Mouse (Mus musculus): Measurements from ENCODE around the gene Aqp2. TPM values are rescaled to one million over a fixed set of nuclear protein-coding genes. Genes with fewer than 3 reads are reported as not detected.

The Aqp2 gene
- polyA plus RNA-seq (2015; fragmentation: Nextera tagmentation; extraction: Ambion mirVana), result not detected in 2 replicates

DNA sequence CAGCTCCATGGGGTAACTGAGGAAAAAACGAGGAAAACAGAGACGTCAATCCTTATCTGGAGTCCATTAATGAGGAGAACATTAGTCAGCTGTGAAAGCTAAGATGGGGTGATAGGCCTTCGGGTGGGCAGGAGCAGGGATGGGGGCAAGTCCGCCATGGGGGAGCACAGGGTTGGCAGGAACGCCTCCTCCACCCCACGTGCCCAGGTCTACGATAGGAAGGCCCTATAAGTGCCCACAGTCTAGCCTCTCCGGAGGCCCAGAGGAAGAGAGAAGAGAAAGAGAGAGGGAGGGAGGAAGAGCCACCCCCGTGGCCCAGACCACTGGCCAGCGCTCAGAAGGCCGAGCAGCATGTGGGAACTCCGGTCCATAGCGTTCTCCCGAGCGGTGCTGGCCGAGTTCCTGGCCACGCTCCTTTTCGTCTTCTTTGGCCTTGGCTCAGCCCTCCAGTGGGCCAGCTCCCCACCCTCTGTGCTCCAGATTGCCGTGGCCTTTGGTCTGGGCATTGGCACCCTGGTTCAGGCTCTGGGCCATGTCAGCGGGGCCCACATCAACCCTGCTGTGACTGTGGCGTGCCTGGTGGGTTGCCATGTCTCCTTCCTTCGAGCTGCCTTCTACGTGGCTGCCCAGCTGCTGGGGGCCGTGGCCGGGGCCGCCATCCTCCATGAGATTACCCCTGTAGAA is at the start of gene Aqp2:
Gene Aqp2, plus strand, starts transcription at position 254 of the 684 bp plus-strand sequence.
- Histone ChIP-seq H3K9me3 (replicated peaks) (no peaks in the 10 kb centered on the region), H3K27ac (replicated peaks) (no peak within 1 kb of the TSS), H3K36me3 (no peaks in the 10 kb centered on the region), H3K4me2 (no peak within 1 kb of the TSS), H3K9ac (replicated peaks) (no peak within 1 kb of the TSS), H3K4me3 (replicated peaks) (no peak within 1 kb of the TSS), H3K4me1 (peaks cover 12% of the 10 kb centered on the region), H3K27me3 (replicated peaks) (peaks cover 44% of the 10 kb centered on the region)
- ATAC-seq (ENCODE audit: low FRiP score), result no peak
- WGBS, result 86% methylated on average over 26 of the region's 26 CpGs

GRCm38 (mm10) chr15:99531146-99531545 is 47.7 kb upstream of the Aqp2 start:
- ATAC-seq (ENCODE audit: low FRiP score), result no peak
- WGBS, result 37% methylated on average over 6 of the region's 6 CpGs
- Histone ChIP-seq H3K9ac (replicated peaks) (no peak overlapping the region), H3K4me2 (no peak overlapping the region), H3K4me3 (replicated peaks) (no peak overlapping the region), H3K36me3 (no peaks in the 10 kb centered on the region), H3K4me1 (peaks cover 28% of the 10 kb centered on the region), H3K27ac (replicated peaks) (no peak overlapping the region), H3K9me3 (replicated peaks) (no peaks in the 10 kb centered on the region), H3K27me3 (replicated peaks) (no peaks in the 10 kb centered on the region; the same call in 1 of the 2 replicates)

- no peak overlapping the region for H3K9ac ChIP-seq (replicated peaks)
- H3K36me3 ChIP-seq, result no peaks in the 10 kb centered on the region
- WGBS, result 75% methylated on average over 3 of the region's 3 CpGs
- H3K9me3 ChIP-seq (replicated peaks), result no peaks in the 10 kb centered on the region
- no peak for ATAC-seq (ENCODE audit: low FRiP score)
- H3K4me2 ChIP-seq, result no peak overlapping the region
- no peaks in the 10 kb centered on the region; the same call in 1 of the 2 replicates for H3K27me3 ChIP-seq (replicated peaks)
- H3K4me3 ChIP-seq (replicated peaks), result no peak overlapping the region
- no peak overlapping the region for H3K27ac ChIP-seq (replicated peaks)
- peaks cover 23% of the 10 kb centered on the region for H3K4me1 ChIP-seq
Measured at GRCm38 (mm10) chr15:99532023-99532422, 46.8 kb upstream of the Aqp2 start.

GRCm38 (mm10) chr15:99536889-99537862 is 41.7 kb upstream of the Aqp2 start:
- no peak for ATAC-seq (ENCODE audit: low FRiP score)
- no peak overlapping the region for H3K4me2 ChIP-seq
- H3K27ac ChIP-seq (replicated peaks), result 0 out of 2 replicates have a peak overlapping the region, but pooled peaks have one; percentile 28

GRCm38 (mm10) chr15:99539891-99540290 is 39.0 kb upstream of the Aqp2 start:
- H3K4me2 ChIP-seq, result no peak overlapping the region
- no peak for ATAC-seq (ENCODE audit: low FRiP score)
- peaks cover 9% of the 10 kb centered on the region; the same call in 1 of the 2 replicates for H3K4me1 ChIP-seq
- no peak overlapping the region for H3K9ac ChIP-seq (replicated peaks)
- WGBS, result 78% methylated on average over 8 of the region's 8 CpGs
- H3K36me3 ChIP-seq, result no peaks in the 10 kb centered on the region
- H3K4me3 ChIP-seq (replicated peaks), result no peak overlapping the region
- H3K27me3 ChIP-seq (replicated peaks), result no peaks in the 10 kb centered on the region
- H3K27ac ChIP-seq (replicated peaks), result no peak overlapping the region
- no peaks in the 10 kb centered on the region for H3K9me3 ChIP-seq (replicated peaks)

More at GRCm38 (mm10) chr15:99536889-99537862, 41.7 kb upstream of the Aqp2 start:
- no peaks in the 10 kb centered on the region for H3K36me3 ChIP-seq
- H3K4me1 ChIP-seq, result peaks cover 9% of the 10 kb centered on the region; the same call in 1 of the 2 replicates
- H3K9me3 ChIP-seq (replicated peaks), result no peaks in the 10 kb centered on the region
- 0 out of 2 replicates have a peak overlapping the region, but pooled peaks have one; percentile 10 for H3K9ac ChIP-seq (replicated peaks)
- no peak overlapping the region for H3K4me3 ChIP-seq (replicated peaks)
- 46% methylated on average over 11 of the region's 11 CpGs for WGBS
- H3K27me3 ChIP-seq (replicated peaks), result no peaks in the 10 kb centered on the region; the same call in 1 of the 2 replicates

DNA sequence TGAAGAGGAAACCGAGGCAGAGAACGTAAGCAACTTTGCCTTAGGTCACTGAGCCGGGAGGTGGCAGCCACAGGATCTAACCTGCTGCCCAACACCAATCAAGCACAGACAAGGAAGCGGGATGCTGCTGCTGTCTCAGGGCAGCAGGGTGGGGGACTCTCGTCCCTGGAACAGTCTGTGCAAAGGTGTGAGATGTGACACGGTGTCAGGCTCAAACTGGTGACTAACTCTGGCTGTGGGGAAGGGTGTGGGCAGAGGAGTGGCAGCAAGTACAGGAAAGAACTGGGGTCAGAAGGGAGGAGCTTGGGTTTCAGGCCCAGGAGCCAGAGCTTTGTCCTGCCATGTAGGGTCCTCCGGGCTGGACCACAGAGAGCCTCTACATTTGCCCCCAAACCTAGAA is 34.8 kb upstream of the Aqp2 start:
- Histone ChIP-seq H3K36me3 (no peaks in the 10 kb centered on the region), H3K27ac (replicated peaks) (no peak overlapping the region), H3K9me3 (replicated peaks) (no peaks in the 10 kb centered on the region), H3K4me1 (peaks cover 6% of the 10 kb centered on the region; the same call in 1 of the 2 replicates), H3K4me2 (no peak overlapping the region), H3K4me3 (replicated peaks) (no peak overlapping the region), H3K27me3 (replicated peaks) (no peaks in the 10 kb centered on the region), H3K9ac (replicated peaks) (no peak overlapping the region)
- 83% methylated on average over 7 of the region's 7 CpGs for WGBS
- no peak for ATAC-seq (ENCODE audit: low FRiP score)

DNA sequence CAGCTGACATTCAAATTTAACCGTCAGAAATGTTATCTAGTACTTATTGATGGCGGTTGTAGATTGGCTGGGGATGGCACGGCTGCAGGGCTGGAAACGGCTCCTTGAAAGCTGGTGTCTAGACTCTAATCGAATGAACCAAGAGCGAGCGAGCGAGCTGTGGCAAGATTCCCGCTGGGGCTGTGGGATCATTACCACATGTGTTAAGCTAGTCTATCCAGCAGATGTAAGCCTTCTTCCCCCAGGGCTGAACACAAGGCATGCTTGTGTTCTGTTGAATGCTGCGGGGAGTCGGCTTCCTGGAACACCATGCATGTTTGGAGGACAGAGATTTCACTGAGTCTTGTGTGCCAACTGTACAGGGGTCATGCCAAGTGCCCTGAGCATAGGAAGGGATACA is 32.3 kb upstream of the Aqp2 start:
- Histone ChIP-seq H3K36me3 (no peaks in the 10 kb centered on the region), H3K9ac (replicated peaks) (no peak overlapping the region), H3K27ac (replicated peaks) (0 out of 2 replicates have a peak overlapping the region, but pooled peaks have one; percentile 20), H3K4me2 (no peak overlapping the region), H3K4me1 (peaks cover 6% of the 10 kb centered on the region; the same call in 1 of the 2 replicates), H3K4me3 (replicated peaks) (no peak overlapping the region), H3K27me3 (replicated peaks) (no peaks in the 10 kb centered on the region), H3K9me3 (replicated peaks) (no peaks in the 10 kb centered on the region)
- WGBS, result 45% methylated on average over 11 of the region's 11 CpGs
- no peak for ATAC-seq (ENCODE audit: low FRiP score)

- Histone ChIP-seq H3K4me3 (replicated peaks) (no peak overlapping the region), H3K9ac (replicated peaks) (no peak overlapping the region), H3K36me3 (no peaks in the 10 kb centered on the region), H3K27me3 (replicated peaks) (no peaks in the 10 kb centered on the region), H3K9me3 (replicated peaks) (no peaks in the 10 kb centered on the region), H3K4me2 (no peak overlapping the region), H3K4me1 (peaks cover 6% of the 10 kb centered on the region; the same call in 1 of the 2 replicates), H3K27ac (replicated peaks) (no peak overlapping the region)
- no peak for ATAC-seq (ENCODE audit: low FRiP score)
- 77% methylated on average over 6 of the region's 6 CpGs for WGBS
Measured at GRCm38 (mm10) chr15:99547732-99548131, 31.1 kb upstream of the Aqp2 start.

- Histone ChIP-seq H3K4me2 (no peak overlapping the region), H3K4me3 (replicated peaks) (no peak overlapping the region), H3K27ac (replicated peaks) (no peak overlapping the region), H3K4me1 (peaks cover 6% of the 10 kb centered on the region; the same call in 1 of the 2 replicates), H3K9me3 (replicated peaks) (no peaks in the 10 kb centered on the region), H3K9ac (replicated peaks) (no peak overlapping the region), H3K36me3 (no peaks in the 10 kb centered on the region), H3K27me3 (replicated peaks) (no peaks in the 10 kb centered on the region)
- 64% methylated on average over 2 of the region's 2 CpGs for WGBS
- no peak for ATAC-seq (ENCODE audit: low FRiP score)
Measured at GRCm38 (mm10) chr15:99549901-99550300, 29.0 kb upstream of the Aqp2 start.

GRCm38 (mm10) chr15:99553767-99554166 is 25.1 kb upstream of the Aqp2 start:
- 67% methylated on average over 6 of the region's 6 CpGs for WGBS
- Histone ChIP-seq H3K4me3 (replicated peaks) (no peak overlapping the region), H3K9ac (replicated peaks) (no peak overlapping the region), H3K27ac (replicated peaks) (no peak overlapping the region), H3K27me3 (replicated peaks) (no peaks in the 10 kb centered on the region), H3K36me3 (no peaks in the 10 kb centered on the region), H3K9me3 (replicated peaks) (no peaks in the 10 kb centered on the region), H3K4me2 (no peak overlapping the region), H3K4me1 (no peaks in the 10 kb centered on the region)
- ATAC-seq (ENCODE audit: low FRiP score), result no peak

DNA sequence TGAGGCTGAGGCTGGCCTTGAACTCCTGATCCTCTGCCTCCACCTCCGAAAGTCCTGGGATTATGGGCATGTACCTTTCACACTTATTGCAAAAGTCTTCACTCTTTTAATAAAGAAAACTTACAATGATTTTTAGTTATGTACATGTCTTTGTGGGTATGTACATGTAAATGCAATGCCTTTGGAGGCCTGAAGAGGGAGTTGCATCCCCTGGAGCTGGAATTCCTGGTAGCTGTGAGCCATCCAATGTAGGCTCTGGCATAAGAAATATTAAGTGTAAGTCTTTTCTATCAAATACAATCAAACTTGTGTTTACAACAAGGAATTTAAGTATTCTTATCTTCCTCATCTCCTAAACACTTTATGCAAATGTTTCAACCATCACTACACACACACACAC is 19.9 kb upstream of the Aqp2 start:
- no peak overlapping the region for H3K9ac ChIP-seq (replicated peaks)
- H3K4me2 ChIP-seq, result no peak overlapping the region
- no peaks in the 10 kb centered on the region for H3K9me3 ChIP-seq (replicated peaks)
- no peak for ATAC-seq (ENCODE audit: low FRiP score)
- H3K4me1 ChIP-seq, result no peaks in the 10 kb centered on the region
- 85% methylated on average over 1 of the region's 1 CpGs for WGBS
- no peak overlapping the region for H3K4me3 ChIP-seq (replicated peaks)
- H3K36me3 ChIP-seq, result no peaks in the 10 kb centered on the region
- no peak overlapping the region for H3K27ac ChIP-seq (replicated peaks)
- H3K27me3 ChIP-seq (replicated peaks), result no peaks in the 10 kb centered on the region

Measured in neural tube, embryonic 15.5 days (tissue).